31 mouse cellular contexts compared by ENCODE assay signal in genomic region chr4:117992872-117993271, GRCm38 (mm10).
DNase-seq lines count a peak whose midpoint lies in the region; ATAC-seq and TF ChIP-seq lines count a peak whose summit lies in the region.
"Had no signal": no experiment of that assay in that cellular context is flagged by ENCODE, and none has a peak within 500 bp of the region (broad histone marks: within the 10 kb centered on the region; RNA-seq: fewer than 3 reads in every experiment).

No protein-coding gene starts in this region.

- peak; percentile 29 for TF ChIP-seq CTCF in hindbrain, postnatal 0 days (IDR thresholded peaks at IDR 0.05; ENCODE audit: low read depth)
- TF ChIP-seq CTCF in liver, embryonic 14.5 days (IDR thresholded peaks at IDR 0.05; ENCODE audit: low read depth) = 0 out of 2 replicates have a peak, but pooled peaks have one; percentile 28
- TF ChIP-seq CTCF in liver, postnatal 0 days (IDR thresholded peaks at IDR 0.05; ENCODE audit: low read depth) = peak; percentile 14; the same call in 1 of the 2 replicates

- no peaks in the 10 kb centered on the region for H3K27me3 ChIP-seq in hindbrain, postnatal 0 days (ENCODE audit: insufficient read depth, low read length)
- H3K27me3 ChIP-seq in hindbrain, embryonic 13.5 days = no peaks in the 10 kb centered on the region
- no peaks in the 10 kb centered on the region for H3K27me3 ChIP-seq in liver, embryonic 14.5 days (ENCODE audit: control insufficient read depth, insufficient read depth, low read length)
- peaks cover 3% of the 10 kb centered on the region; the same call in 1 of the 2 replicates for H3K27me3 ChIP-seq in liver, embryonic 11.5 days (replicated peaks; ENCODE audit: control insufficient read depth, insufficient read depth, low read length)
- no peaks in the 10 kb centered on the region for H3K27me3 ChIP-seq in liver, postnatal 0 days (ENCODE audit: insufficient read depth, low read length)
- H3K27me3 ChIP-seq: CH12.LX; embryonic facial prominence, embryonic 15.5 days; heart, embryonic 13.5 days; hindbrain, embryonic 12.5 days; kidney, embryonic 15.5 days; limb, embryonic 15.5 days; midbrain, embryonic 15.5 days; neural tube, embryonic 13.5 days; Patski had no signal

- no peak for DNase-seq in hindbrain, postnatal 0 days (ENCODE audit: low spot score)
- DNase-seq in liver, embryonic 14.5 days (ENCODE audit: low read depth in 3 of 3, low spot score in 3 of 3) = no peak
- no peak for DNase-seq in liver, embryonic 11.5 days (ENCODE audit: low spot score)
- DNase-seq in ovary, postnatal 36 days (ENCODE audit: low spot score) = peak; percentile 2
- no peak for DNase-seq in ovary, postnatal 14 days (ENCODE audit: low spot score)
- no peak for DNase-seq in liver, postnatal 0 days
- no peak for DNase-seq in adipocyte (ENCODE audit: low spot score)
- DNase-seq: adrenal gland, adult 2 months; B cell, adult 2 months; cerebellum, adult 11 months; cerebellum, adult 9-11 months; gastrocnemius, postnatal 10 days; left cerebral cortex, postnatal 4 days; lung, postnatal 14 days; right cerebral cortex, adult 18-20 months; thymus, postnatal 25 days had no signal

- peaks cover 12% of the 10 kb centered on the region for H3K4me1 ChIP-seq in hindbrain, postnatal 0 days (ENCODE audit: insufficient read depth, low read length)
- peaks cover 14% of the 10 kb centered on the region for H3K4me1 ChIP-seq in hindbrain, embryonic 13.5 days (replicated peaks)
- 0 out of 4 replicates have a peak, but pooled peaks cover 0 to 3% of the 10 kb centered on the region in 2 experiments for H3K4me1 ChIP-seq in liver, embryonic 14.5 days (replicated peaks; ENCODE audit: control insufficient read depth in 2 of 2, insufficient read depth in 2 of 2, low read length in 1 of 2)
- peaks cover 6% of the 10 kb centered on the region for H3K4me1 ChIP-seq in liver, embryonic 11.5 days (replicated peaks; ENCODE audit: control insufficient read depth, insufficient read depth, low read length)
- H3K4me1 ChIP-seq in liver, postnatal 0 days (ENCODE audit: insufficient read depth) = peaks cover 10% of the 10 kb centered on the region

- 0 out of 2 replicates have a peak, but pooled peaks have one; percentile 6 for ATAC-seq in hindbrain, postnatal 0 days
- no peak for ATAC-seq in hindbrain, embryonic 13.5 days (ENCODE audit: low FRiP score)
- ATAC-seq in liver, embryonic 14.5 days (ENCODE audit: insufficient read depth) = no peak
- ATAC-seq in liver, embryonic 11.5 days (replicated peaks; ENCODE audit: low FRiP score) = no peak
- peak; percentile 22; the same call in 1 of the 2 replicates for ATAC-seq in liver, postnatal 0 days
- ATAC-seq: forebrain, embryonic 14.5 days; inflammation-experienced regulatory T-cells, adult 6 months; midbrain, embryonic 15.5 days; Patski had no signal

- no peaks in the 10 kb centered on the region for H3K9me3 ChIP-seq in hindbrain, postnatal 0 days (ENCODE audit: low read length)
- H3K9me3 ChIP-seq in hindbrain, embryonic 13.5 days = no peaks in the 10 kb centered on the region
- H3K9me3 ChIP-seq in liver, embryonic 14.5 days (ENCODE audit: control insufficient read depth, low read length) = no peaks in the 10 kb centered on the region
- no peaks in the 10 kb centered on the region for H3K9me3 ChIP-seq in liver, embryonic 11.5 days (ENCODE audit: control insufficient read depth, low read length)
- no peaks in the 10 kb centered on the region for H3K9me3 ChIP-seq in liver, postnatal 0 days (ENCODE audit: low read length)
- H3K9me3 ChIP-seq: embryonic facial prominence, embryonic 15.5 days; G1E; heart, embryonic 13.5 days; hindbrain, embryonic 12.5 days; kidney, embryonic 15.5 days; limb, embryonic 15.5 days; midbrain, embryonic 15.5 days; neural tube, embryonic 13.5 days had no signal

- no peak overlapping the region for H3K4me3 ChIP-seq in hindbrain, postnatal 0 days (ENCODE audit: low read length)
- no peak overlapping the region for H3K4me3 ChIP-seq in hindbrain, embryonic 13.5 days
- H3K4me3 ChIP-seq in liver, embryonic 14.5 days (ENCODE audit: insufficient read depth in 1 of 2, low read depth in 2 of 2, low read length in 2 of 2) = no peak overlapping the region
- no peak overlapping the region for H3K4me3 ChIP-seq in liver, embryonic 11.5 days (ENCODE audit: low read depth, low read length)
- H3K4me3 ChIP-seq in liver, postnatal 0 days (ENCODE audit: low read depth, low read length) = no peak overlapping the region
- H3K4me3 ChIP-seq: embryonic facial prominence, embryonic 15.5 days; heart, embryonic 13.5 days; hindbrain, embryonic 12.5 days; kidney, embryonic 15.5 days; left cerebral cortex, adult 2 months; limb, embryonic 15.5 days; midbrain, embryonic 15.5 days; myocyte; neural tube, embryonic 13.5 days had no signal

- TF ChIP-seq EP300 in liver, embryonic 14.5 days (IDR thresholded peaks at IDR 0.05; ENCODE audit: low read depth) = no peak
- no peak for TF ChIP-seq EP300 in liver, postnatal 0 days (IDR thresholded peaks at IDR 0.05; ENCODE audit: low read depth)

- no peaks in the 10 kb centered on the region for H3K36me3 ChIP-seq in hindbrain, postnatal 0 days (ENCODE audit: insufficient read depth, low read length)
- no peaks in the 10 kb centered on the region for H3K36me3 ChIP-seq in hindbrain, embryonic 13.5 days
- no peaks in the 10 kb centered on the region for H3K36me3 ChIP-seq in liver, embryonic 14.5 days (replicated peaks; ENCODE audit: control insufficient read depth, insufficient read depth, low read depth)
- H3K36me3 ChIP-seq in liver, embryonic 11.5 days (ENCODE audit: control insufficient read depth, insufficient read depth, low read length) = no peaks in the 10 kb centered on the region
- no peaks in the 10 kb centered on the region for H3K36me3 ChIP-seq in liver, postnatal 0 days (replicated peaks; ENCODE audit: insufficient read depth, low read length)
- H3K36me3 ChIP-seq: embryonic facial prominence, embryonic 15.5 days; heart, embryonic 13.5 days; hindbrain, embryonic 12.5 days; kidney, embryonic 15.5 days; limb, embryonic 15.5 days; midbrain, embryonic 15.5 days; neural tube, embryonic 13.5 days had no signal

- no peak overlapping the region for H3K4me2 ChIP-seq in hindbrain, postnatal 0 days (ENCODE audit: low read depth, low read length)
- no peak overlapping the region for H3K4me2 ChIP-seq in hindbrain, embryonic 13.5 days
- H3K4me2 ChIP-seq in liver, embryonic 14.5 days (ENCODE audit: low read depth) = no peak overlapping the region
- H3K4me2 ChIP-seq in liver, embryonic 11.5 days = no peak overlapping the region
- no peak overlapping the region for H3K4me2 ChIP-seq in liver, postnatal 0 days (ENCODE audit: low read depth, low read length)
- H3K4me2 ChIP-seq: embryonic facial prominence, embryonic 15.5 days; heart, embryonic 13.5 days; hindbrain, embryonic 12.5 days; kidney, embryonic 15.5 days; limb, embryonic 15.5 days; midbrain, embryonic 15.5 days; neural tube, embryonic 13.5 days had no signal

- H3K9ac ChIP-seq in hindbrain, postnatal 0 days (replicated peaks; ENCODE audit: low read length) = no peak overlapping the region
- no peak overlapping the region for H3K9ac ChIP-seq in hindbrain, embryonic 13.5 days
- H3K9ac ChIP-seq in liver, embryonic 14.5 days (replicated peaks) = no peak overlapping the region
- H3K9ac ChIP-seq in liver, embryonic 11.5 days (ENCODE audit: low read depth, low read length) = no peak overlapping the region
- no peak overlapping the region for H3K9ac ChIP-seq in liver, postnatal 0 days (replicated peaks)
- H3K9ac ChIP-seq: embryonic facial prominence, embryonic 15.5 days; heart, embryonic 13.5 days; hindbrain, embryonic 12.5 days; kidney, embryonic 15.5 days; limb, embryonic 15.5 days; midbrain, embryonic 15.5 days; neural tube, embryonic 13.5 days had no signal

- 68% methylated on average over 7 of the region's 7 CpGs for WGBS in hindbrain, postnatal 0 days
- 75% methylated on average over 7 of the region's 7 CpGs for WGBS in hindbrain, embryonic 13.5 days
- WGBS in liver, embryonic 14.5 days (ENCODE audit: insufficient replicate concordance) = 62% methylated on average over 7 of the region's 7 CpGs
- WGBS in liver, embryonic 11.5 days = 76% methylated on average over 7 of the region's 7 CpGs
- WGBS in liver, postnatal 0 days (ENCODE audit: insufficient replicate concordance) = 62% methylated on average over 7 of the region's 7 CpGs

- H3K27ac ChIP-seq in hindbrain, postnatal 0 days = no peak overlapping the region
- H3K27ac ChIP-seq in hindbrain, embryonic 13.5 days = no peak overlapping the region
- H3K27ac ChIP-seq in liver, embryonic 14.5 days = no peak overlapping the region
- H3K27ac ChIP-seq in liver, embryonic 11.5 days (ENCODE audit: low read depth, low read length) = no peak overlapping the region
- H3K27ac ChIP-seq in liver, postnatal 0 days (ENCODE audit: low read depth) = no peak overlapping the region
- H3K27ac ChIP-seq: embryonic facial prominence, embryonic 15.5 days; heart, embryonic 13.5 days; hindbrain, embryonic 12.5 days; kidney, embryonic 15.5 days; left cerebral cortex, adult 2 months; limb, embryonic 15.5 days; midbrain, embryonic 15.5 days; neural tube, embryonic 13.5 days had no signal

Comparison
In these comparisons a context has a peak if more than half of its experiments do, and no peak if none do; other contexts are left out.
1. ATAC-seq: peak in hindbrain, postnatal 0 days (single experiment) and liver, postnatal 0 days (single experiment); none in hindbrain, embryonic 13.5 days (single experiment), liver, embryonic 14.5 days (single experiment) and liver, embryonic 11.5 days (single experiment).
2. Peak in every context shown above with its lines, with median percentiles within 50 percentile points of each other: CTCF ChIP-seq.